Mouse (Mus musculus) neural tube, embryonic 14.5 days (tissue): ENCODE data around the gene Prkd2. TPM values are rescaled to one million over a fixed set of nuclear protein-coding genes. Genes with fewer than 3 reads are reported as not detected.

Experiments
- ATAC-seq: fragments of 200-750 bp; cut with Nextera tagmentation; 2 replicates; pipeline ENCODE4 v1.8.0; 2017; ENCODE audit warnings: low read depth, mild to moderate bottlenecking, moderate TSS enrichment, moderate library complexity
- H3K27ac ChIP-seq: fragments of 300-500 bp; sonication (generic); 2 replicates; pipeline ENCODE4 v1.5.1; 2014; ENCODE audit warnings: low read depth, mild to moderate bottlenecking, control low read depth, low read length, moderate library complexity, mixed read lengths
- H3K27me3 ChIP-seq: fragments of 300-500 bp; sonication (generic); 2 replicates; pipeline ENCODE4 v1.6.1; 2014; ENCODE audit warnings: low read length; ENCODE audit not compliant: control insufficient read depth, insufficient read depth
- H3K36me3 ChIP-seq: fragments of 300-500 bp; sonication (generic); 2 replicates; pipeline ENCODE4 v1.6.1; 2014; ENCODE audit warnings: low read length, mixed read lengths; ENCODE audit not compliant: control insufficient read depth, insufficient read depth
- H3K4me1 ChIP-seq: fragments of 300-500 bp; sonication (generic); 2 replicates; pipeline ENCODE4 v1.6.1; 2014; ENCODE audit warnings: low read length; ENCODE audit not compliant: control insufficient read depth, insufficient read depth
- H3K4me2 ChIP-seq: fragments of 300-500 bp; sonication (generic); 2 replicates; pipeline ENCODE4 v1.6.1; 2014; ENCODE audit warnings: mild to moderate bottlenecking, low read depth, low read length, control low read depth
- H3K4me3 ChIP-seq: fragments of 300-500 bp; sonication (generic); 2 replicates; pipeline ENCODE4 v1.5.1; 2014; ENCODE audit warnings: low read depth, low read length, control low read depth, mixed read lengths
- H3K9ac ChIP-seq: fragments of 300-500 bp; sonication (generic); replicated peaks from 2 replicates; pipeline ENCODE4 v1.6.1; 2014; ENCODE audit warnings: low read depth, mild to moderate bottlenecking, control low read depth, low read length, mixed read lengths
- H3K9me3 ChIP-seq: fragments of 300-500 bp; sonication (generic); 2 replicates; pipeline ENCODE4 v1.6.1; 2016; ENCODE audit warnings: low read length; ENCODE audit not compliant: control insufficient read depth
- WGBS: fragments of 180-500 bp; shearing (Covaris S2); extraction: QIAGEN DNeasy Blood & Tissue Kit; methylation state at CpG from one replicate; pipeline ENCODE4 v1.1.7; 2014; 5-methylcytosine and 5-hydroxymethylcytosine counted together
- polyA plus RNA-seq: library from polyadenylated mRNA; unstranded; fragments of >200 nt; fragmentation: Nextera tagmentation; extraction: Ambion mirVana; gene quantifications from 2 replicates; pipeline ENCODE4 v1.2.1, GENCODE M21; 2014

Prkd2 gene
- polyA plus RNA-seq, 1 experiment from 2014 or later: 4.5 TPM

DNA sequence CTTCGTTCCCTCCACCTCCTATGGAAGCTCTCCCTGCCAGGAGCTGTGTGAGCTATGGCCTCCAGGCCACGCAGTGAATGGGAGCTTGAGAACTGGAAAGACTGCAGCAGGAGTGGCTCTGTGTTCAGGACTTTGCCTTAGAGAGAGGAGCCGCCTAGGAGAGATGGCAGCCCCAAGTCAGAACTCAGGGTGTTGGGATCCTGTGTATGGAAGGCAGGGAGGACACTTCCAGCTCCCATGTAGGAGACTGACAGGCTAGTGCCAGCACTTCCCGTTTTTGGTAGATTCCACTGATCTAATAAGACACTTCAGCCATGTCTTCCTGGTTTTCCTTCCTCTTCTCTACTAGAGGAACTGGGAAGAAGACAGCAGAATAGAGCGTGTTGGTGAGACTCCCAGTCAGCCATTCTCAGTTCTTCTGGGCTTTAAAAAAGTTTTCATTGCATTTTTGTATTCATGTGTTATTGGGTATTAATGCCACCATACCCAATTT, 22.4 kb upstream of the Prkd2 start:
- Histone ChIP-seq H3K4me2 (no peak overlapping the region), H3K27me3 (no peaks in the 10 kb centered on the region), H3K4me1 (peaks cover 52% of the 10 kb centered on the region), H3K9ac (no peak overlapping the region), H3K9me3 (no peaks in the 10 kb centered on the region), H3K36me3 (peaks cover 17% of the 10 kb centered on the region), H3K27ac (no peak overlapping the region), H3K4me3 (no peak overlapping the region)
- WGBS: 68% methylated on average over 5 of the region's 5 CpGs
- no peak for ATAC-seq

DNA sequence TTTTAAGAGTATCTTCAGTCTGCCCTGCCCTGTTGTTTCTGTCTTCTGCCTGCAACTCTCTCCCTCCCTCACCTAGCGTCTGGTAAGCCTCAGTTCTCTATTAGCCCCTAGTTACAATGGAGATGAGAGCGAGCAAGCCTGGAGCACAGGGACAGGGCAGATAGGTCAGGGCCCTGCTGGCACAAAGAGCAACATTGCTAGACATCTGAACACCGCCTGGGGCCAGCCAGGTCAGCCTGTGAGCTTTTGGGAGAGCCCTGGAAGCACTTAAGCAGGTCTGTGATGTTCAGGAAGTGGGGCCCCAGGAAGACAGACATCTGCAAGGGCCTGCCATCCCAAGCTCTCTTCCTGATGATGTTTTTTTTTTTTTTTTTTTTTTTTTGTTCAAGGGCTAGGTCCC, 21.6 kb upstream of the Prkd2 start:
- no peak overlapping the region for H3K4me2 ChIP-seq
- no peak overlapping the region for H3K9ac ChIP-seq
- no peak for ATAC-seq
- no peak overlapping the region for H3K27ac ChIP-seq
- H3K4me3 ChIP-seq: no peak overlapping the region
- WGBS: 47% methylated on average over 3 of the region's 3 CpGs
- H3K9me3 ChIP-seq: no peaks in the 10 kb centered on the region
- peaks cover 49% of the 10 kb centered on the region for H3K4me1 ChIP-seq
- peaks cover 24% of the 10 kb centered on the region for H3K36me3 ChIP-seq
- no peaks in the 10 kb centered on the region for H3K27me3 ChIP-seq

DNA sequence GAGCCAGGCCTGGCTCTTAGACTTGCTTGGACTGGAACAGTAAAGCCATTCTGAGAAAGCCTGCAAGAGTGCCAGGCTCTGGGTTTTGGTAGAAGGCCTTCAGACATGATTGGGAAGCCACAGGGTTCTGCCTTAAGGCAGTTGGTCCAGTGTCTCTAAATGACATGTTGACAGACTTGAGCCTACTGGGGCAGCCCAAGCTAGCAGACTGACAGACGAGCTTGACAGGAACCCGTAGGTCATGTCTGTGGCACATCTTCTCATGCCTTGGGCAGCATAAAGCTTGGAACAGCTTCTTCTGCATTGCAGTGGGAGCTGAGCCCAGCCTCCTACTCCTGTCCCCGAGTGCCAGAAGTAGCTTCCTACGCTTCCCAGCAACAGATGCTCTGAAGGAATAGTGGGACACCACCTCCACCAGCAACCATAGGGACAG, 21.0 kb upstream of the Prkd2 start:
- Histone ChIP-seq H3K4me3 (no peak overlapping the region), H3K27me3 (no peaks in the 10 kb centered on the region), H3K4me2 (no peak overlapping the region), H3K9me3 (no peaks in the 10 kb centered on the region), H3K9ac (no peak overlapping the region), H3K36me3 (peaks cover 28% of the 10 kb centered on the region), H3K4me1 (peaks cover 49% of the 10 kb centered on the region), H3K27ac (no peak overlapping the region)
- ATAC-seq: no peak
- WGBS: 86% methylated on average over 4 of the region's 4 CpGs

DNA sequence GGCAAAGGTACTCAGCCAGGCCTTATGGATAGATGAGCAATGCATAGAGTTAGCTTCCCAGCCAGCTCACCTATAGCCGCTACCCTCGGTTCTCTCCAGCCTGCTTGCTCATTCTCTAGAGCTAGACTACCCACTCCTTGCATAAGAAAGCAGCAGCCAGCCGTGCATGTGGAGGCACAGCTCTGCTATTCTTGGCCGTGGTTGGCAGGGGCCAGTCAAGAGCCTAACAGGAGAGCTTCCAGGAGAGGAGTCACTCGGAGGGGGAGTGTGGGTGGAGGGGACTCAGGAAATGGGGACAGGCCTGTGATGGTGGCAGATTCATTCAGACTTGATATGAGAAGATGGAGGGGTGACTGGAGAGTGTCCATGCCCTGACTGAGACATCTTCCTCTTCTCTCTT, 19.0 kb upstream of the Prkd2 start:
- H3K4me3 ChIP-seq: no peak overlapping the region
- no peaks in the 10 kb centered on the region for H3K27me3 ChIP-seq
- H3K9ac ChIP-seq: no peak overlapping the region
- peaks cover 34% of the 10 kb centered on the region for H3K4me1 ChIP-seq
- no peak for ATAC-seq
- H3K9me3 ChIP-seq: no peaks in the 10 kb centered on the region
- no peak overlapping the region for H3K4me2 ChIP-seq
- peaks cover 32% of the 10 kb centered on the region for H3K36me3 ChIP-seq
- WGBS: 78% methylated on average over 5 of the region's 5 CpGs
- H3K27ac ChIP-seq: no peak overlapping the region

DNA sequence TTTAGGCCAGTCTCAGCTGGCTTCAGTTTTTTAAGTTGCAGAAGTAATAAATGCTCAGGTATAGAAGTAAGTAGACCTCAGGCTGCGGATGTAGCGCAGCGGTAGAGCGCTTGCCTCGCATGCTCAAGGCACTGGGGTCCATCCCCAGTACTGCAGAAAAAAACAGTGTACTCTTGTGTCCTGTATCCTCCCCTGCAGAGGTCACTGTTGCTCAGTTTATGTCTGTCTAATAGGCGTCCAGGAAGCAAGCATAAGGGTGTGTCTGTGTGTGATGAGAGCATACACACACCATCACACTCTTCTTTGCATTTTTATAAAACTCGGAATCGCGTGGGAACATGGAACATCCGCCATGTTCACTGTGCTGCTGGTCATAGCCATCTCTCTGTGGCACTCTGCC, 16.9 kb upstream of the Prkd2 start:
- Histone ChIP-seq H3K27me3 (no peaks in the 10 kb centered on the region), H3K36me3 (peaks cover 49% of the 10 kb centered on the region), H3K4me1 (peaks cover 14% of the 10 kb centered on the region), H3K4me3 (no peak overlapping the region), H3K9ac (no peak overlapping the region), H3K4me2 (no peak overlapping the region), H3K9me3 (no peaks in the 10 kb centered on the region), H3K27ac (no peak overlapping the region)
- 84% methylated on average over 10 of the region's 10 CpGs for WGBS
- ATAC-seq: no peak

DNA sequence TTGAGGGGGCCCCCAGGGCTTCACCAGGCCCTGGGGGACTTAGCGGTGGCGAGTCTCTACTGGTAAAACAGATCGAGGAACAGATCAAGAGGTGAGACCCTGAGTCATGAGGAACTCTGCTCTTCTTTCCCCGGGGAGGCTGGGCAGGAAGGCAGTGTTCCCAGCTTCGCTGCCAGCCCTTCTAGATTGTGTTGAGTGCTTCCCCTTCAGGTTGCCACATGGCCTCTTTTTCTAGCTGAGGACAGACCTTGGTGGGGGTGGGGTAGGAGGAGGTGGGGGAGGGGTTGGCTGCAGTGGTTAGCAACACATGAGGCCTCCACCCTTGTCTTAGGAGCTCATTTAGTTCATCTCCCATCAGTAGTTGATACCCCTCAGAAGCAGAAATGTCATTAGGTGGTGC, 16.1 kb upstream of the Prkd2 start:
- H3K27ac ChIP-seq: no peak overlapping the region
- 84% methylated on average over 5 of the region's 5 CpGs for WGBS
- no peak overlapping the region for H3K9ac ChIP-seq
- no peaks in the 10 kb centered on the region for H3K9me3 ChIP-seq
- H3K4me2 ChIP-seq: no peak overlapping the region
- peaks cover 6% of the 10 kb centered on the region for H3K4me1 ChIP-seq
- no peak overlapping the region for H3K4me3 ChIP-seq
- H3K36me3 ChIP-seq: peaks cover 56% of the 10 kb centered on the region
- H3K27me3 ChIP-seq: no peaks in the 10 kb centered on the region
- ATAC-seq: no peak

DNA sequence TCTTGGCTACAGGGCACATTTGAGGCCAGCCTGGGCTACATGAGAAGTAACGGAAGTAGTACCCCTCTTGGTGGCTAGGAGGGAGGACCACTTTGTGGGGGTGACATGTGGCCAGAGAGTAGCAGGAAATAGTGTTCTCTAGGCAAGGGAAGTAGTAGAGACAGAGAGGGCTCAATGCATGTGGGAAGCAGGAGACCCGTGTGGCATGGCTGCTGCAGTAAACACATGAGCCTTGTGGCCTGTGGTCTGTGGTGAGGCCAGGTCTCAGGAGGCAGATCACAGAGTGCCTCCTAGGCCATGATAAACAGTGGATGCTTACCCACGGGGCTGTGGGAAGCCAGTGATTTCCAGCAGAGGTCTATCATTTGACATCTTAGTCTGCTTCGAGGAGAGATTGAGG, 15.4 kb upstream of the Prkd2 start:
- WGBS: 85% methylated on average over 4 of the region's 4 CpGs
- no peak for ATAC-seq

DNA sequence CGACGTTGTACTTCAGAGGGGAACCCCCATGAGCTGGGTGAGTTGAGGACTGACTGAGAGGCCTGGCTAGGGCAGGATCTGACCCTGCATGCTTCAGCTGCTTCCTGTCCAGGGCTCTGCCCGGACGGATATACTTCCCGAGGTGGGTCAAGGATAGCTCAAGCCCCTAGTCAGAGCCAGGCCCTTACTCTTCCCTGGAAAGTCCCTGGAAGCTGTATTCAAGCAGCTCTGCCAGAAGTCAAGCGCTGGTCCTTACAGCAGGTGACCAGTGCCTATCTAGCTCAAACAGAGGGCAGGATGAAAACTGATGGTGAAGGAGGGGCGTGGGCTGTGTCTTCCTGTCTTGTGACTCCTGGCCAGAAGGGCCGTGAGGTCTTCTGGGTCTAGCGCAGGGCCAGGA, 12.3 kb upstream of the Prkd2 start:
- no peak overlapping the region for H3K4me3 ChIP-seq
- no peaks in the 10 kb centered on the region for H3K4me1 ChIP-seq
- no peak for ATAC-seq
- no peak overlapping the region for H3K27ac ChIP-seq
- H3K36me3 ChIP-seq: peaks cover 66% of the 10 kb centered on the region
- H3K9me3 ChIP-seq: no peaks in the 10 kb centered on the region
- no peaks in the 10 kb centered on the region for H3K27me3 ChIP-seq
- WGBS: 89% methylated on average over 9 of the region's 9 CpGs
- H3K9ac ChIP-seq: no peak overlapping the region
- H3K4me2 ChIP-seq: no peak overlapping the region

More for the DNA sequence above, 15.4 kb upstream of the Prkd2 start:
- peaks cover 64% of the 10 kb centered on the region for H3K36me3 ChIP-seq
- no peak overlapping the region for H3K9ac ChIP-seq
- H3K4me3 ChIP-seq: no peak overlapping the region
- H3K27me3 ChIP-seq: no peaks in the 10 kb centered on the region
- no peaks in the 10 kb centered on the region for H3K9me3 ChIP-seq
- no peak overlapping the region for H3K4me2 ChIP-seq
- no peaks in the 10 kb centered on the region for H3K4me1 ChIP-seq
- H3K27ac ChIP-seq: no peak overlapping the region

DNA sequence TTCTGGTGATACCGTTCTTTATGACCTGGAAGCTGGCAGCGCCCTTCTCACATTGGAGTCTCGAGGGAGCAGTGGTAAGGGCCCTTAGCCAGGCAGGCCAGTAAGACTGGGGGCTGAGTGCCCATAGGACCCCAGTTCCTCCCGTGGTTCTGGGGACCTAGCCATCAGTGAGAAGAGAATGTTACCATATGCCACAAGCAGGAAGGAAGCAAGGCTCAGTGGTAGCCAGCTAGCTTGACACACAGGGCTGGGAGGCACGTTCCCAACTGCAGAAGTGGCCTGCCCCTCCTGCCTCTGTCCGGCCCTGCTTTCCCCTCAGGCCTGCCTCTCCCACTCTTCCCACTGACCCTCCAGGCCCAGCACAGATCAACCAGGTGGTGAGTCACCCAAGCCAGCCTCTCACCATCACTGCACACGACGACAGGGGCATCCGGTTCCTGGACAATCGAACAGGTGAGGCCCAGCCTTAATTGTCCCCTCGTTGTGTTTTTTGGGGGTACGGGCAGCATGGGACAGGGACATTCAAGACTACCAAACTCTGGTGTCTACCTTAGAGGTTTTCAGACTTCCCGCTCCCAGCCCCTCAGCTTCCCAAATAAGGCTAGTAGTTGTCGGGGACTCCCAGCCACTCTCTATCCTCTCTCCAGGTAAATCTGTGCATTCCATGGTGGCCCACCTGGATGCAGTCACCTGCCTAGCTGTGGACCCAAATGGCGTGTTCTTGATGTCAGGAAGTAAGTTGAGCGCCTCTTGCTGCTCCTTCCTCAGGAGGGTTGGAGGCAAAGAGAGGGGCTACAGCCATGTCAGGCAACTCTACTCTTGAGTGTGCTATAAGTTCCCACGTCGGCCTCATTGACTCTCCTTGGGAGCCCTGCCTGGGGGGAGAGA, 4.5 kb upstream of the Prkd2 start:
- Histone ChIP-seq H3K9me3 (no peaks in the 10 kb centered on the region), H3K27me3 (no peaks in the 10 kb centered on the region), H3K4me1 (0 out of 2 replicates have a peak, but pooled peaks cover 4% of the 10 kb centered on the region), H3K27ac (no peak overlapping the region), H3K4me2 (no peak overlapping the region), H3K9ac (no peak overlapping the region), H3K36me3 (peaks cover 51% of the 10 kb centered on the region), H3K4me3 (no peak overlapping the region)
- no peak for ATAC-seq
- WGBS: 93% methylated on average over 18 of the region's 18 CpGs
